Mouse (Mus musculus) hindbrain, postnatal 0 days (tissue): ENCODE data around the gene Sncg. TPM values are rescaled to one million over a fixed set of nuclear protein-coding genes. Genes with fewer than 3 reads are reported as not detected.
A peak's percentile ranks its signal among the peaks of the same experiment; 100 is the strongest.
"Not testable (repeated sequence)": the region's sequence is repeated elsewhere in the genome, so short reads cannot be mapped to it uniquely, and the experiment has no call there.

Source experiments
- ATAC-seq: fragments of 200-750 bp; cut with Nextera tagmentation; 2 replicates; pipeline ENCODE4 v1.8.0; 2017; ENCODE audit warnings: mild to moderate bottlenecking, moderate TSS enrichment, moderate library complexity
- DNase-seq: peaks from one replicate; pipeline ENCODE4 v3.0.0-alpha.2; 2015; ENCODE audit warnings: low spot score
- H3K27ac ChIP-seq: fragments of 300-500 bp; sonication (generic); 2 replicates; pipeline ENCODE4 v1.5.1; 2014; ENCODE audit warnings: mild to moderate bottlenecking
- H3K27me3 ChIP-seq: fragments of 300-500 bp; sonication (generic); 2 replicates; pipeline ENCODE4 v1.6.1; 2014; ENCODE audit warnings: low read length, mixed read lengths; ENCODE audit not compliant: insufficient read depth
- H3K36me3 ChIP-seq: fragments of 300-500 bp; sonication (generic); 2 replicates; pipeline ENCODE4 v1.6.1; 2014; ENCODE audit warnings: low read length, mixed read lengths; ENCODE audit not compliant: insufficient read depth
- H3K4me1 ChIP-seq: fragments of 300-500 bp; sonication (generic); 2 replicates; pipeline ENCODE4 v1.6.1; 2014; ENCODE audit warnings: antibody characterized with exemption, low read length, mixed read lengths; ENCODE audit not compliant: insufficient read depth
- H3K4me2 ChIP-seq: fragments of 300-500 bp; sonication (generic); 2 replicates; pipeline ENCODE4 v1.6.1; 2014; ENCODE audit warnings: low read depth, mild to moderate bottlenecking, low read length, moderate library complexity, mixed read lengths
- H3K4me3 ChIP-seq: fragments of 300-500 bp; sonication (generic); 2 replicates; pipeline ENCODE4 v1.5.1; 2014; ENCODE audit warnings: low read length
- H3K9ac ChIP-seq: fragments of 300-500 bp; sonication (generic); replicated peaks from 2 replicates; pipeline ENCODE4 v1.6.1; 2014; ENCODE audit warnings: mild to moderate bottlenecking, low read length, moderate library complexity, mixed read lengths
- H3K9me3 ChIP-seq: fragments of 300-500 bp; sonication (generic); 2 replicates; pipeline ENCODE4 v1.6.1; 2016; ENCODE audit warnings: low read length, mixed read lengths
- CTCF ChIP-seq: IDR thresholded peaks from 2 replicates; pipeline ENCODE4 v1.5.1; 2016; ENCODE audit warnings: antibody characterized with exemption, control low read depth, low read depth
- WGBS: fragments of 180-500 bp; shearing (Covaris S2); extraction: QIAGEN DNeasy Blood & Tissue Kit; methylation state at CpG from one replicate; pipeline ENCODE4 v1.1.7; 2014; 5-methylcytosine and 5-hydroxymethylcytosine counted together
- polyA plus RNA-seq: library from polyadenylated mRNA; unstranded; fragments of >200 nt; fragmentation: Nextera tagmentation; extraction: Ambion mirVana; gene quantifications from 2 replicates; pipeline ENCODE4 v1.2.1, GENCODE M21; 2015
- total RNA-seq: library from RNA; depleted of rRNA; stranded (reverse); fragments of >200 nt; gene quantifications from 2 replicates; pipeline ENCODE4 v1.2.3, GENCODE M21; 2014

Gene Sncg
- total and polyA plus RNA-seq, 2 experiments from 2014 or later = 49.5 to 164 TPM

DNA sequence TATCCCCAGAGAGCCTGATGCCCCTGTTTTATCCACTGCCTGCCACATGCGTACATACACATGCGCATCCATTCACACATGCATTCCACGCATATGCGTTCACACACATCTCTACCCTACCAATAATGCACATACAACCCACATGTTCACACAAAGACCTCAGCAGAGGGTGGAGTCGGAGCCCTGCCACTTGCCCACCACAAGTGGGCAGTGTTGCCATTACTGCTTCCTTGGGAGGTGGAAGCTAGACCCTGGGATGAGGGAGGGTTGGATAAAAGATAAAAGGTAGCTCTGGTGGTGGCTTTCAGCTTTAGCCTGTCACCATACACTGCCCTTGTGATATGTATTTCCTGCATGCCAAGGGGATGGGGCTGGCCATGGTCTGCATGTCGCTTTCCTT lies 1.9 kb downstream of the Sncg start:
- H3K27ac ChIP-seq = no peak overlapping the region
- no peaks in the 10 kb centered on the region for H3K27me3 ChIP-seq
- no peak overlapping the region for H3K4me3 ChIP-seq
- no peaks in the 10 kb centered on the region; the same call in 1 of the 2 replicates for H3K4me1 ChIP-seq
- WGBS = 83% methylated on average over 6 of the region's 6 CpGs
- ATAC-seq = peak; percentile 41; the same call in 1 of the 2 replicates
- no peaks in the 10 kb centered on the region for H3K9me3 ChIP-seq
- no peaks in the 10 kb centered on the region for H3K36me3 ChIP-seq
- DNase-seq = peak; percentile 54
- no peak overlapping the region for H3K4me2 ChIP-seq
- H3K9ac ChIP-seq = no peak overlapping the region
- peak; percentile 80 for TF ChIP-seq CTCF

DNA sequence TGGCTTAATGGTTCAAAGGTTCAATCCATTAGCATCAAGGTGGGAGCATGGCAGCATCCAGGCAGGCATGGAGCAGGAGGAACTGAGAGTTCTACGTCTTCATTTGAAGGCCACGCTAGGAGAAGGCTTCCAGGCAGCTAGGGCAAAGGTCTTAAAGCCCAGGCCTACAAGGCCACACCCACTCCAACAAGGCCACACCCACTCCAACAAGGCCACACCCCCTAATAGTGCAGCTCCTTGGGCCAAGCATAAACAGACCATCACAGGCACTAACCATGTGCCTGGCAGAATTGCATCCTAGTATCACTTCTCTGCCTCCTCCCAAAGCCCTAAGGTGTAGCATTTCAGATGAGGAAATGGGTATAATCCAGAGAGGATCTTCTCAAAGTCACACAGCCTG lies 2.8 kb downstream of the Sncg start:
- ATAC-seq = no peak
- 94% methylated on average over 2 of the region's 2 CpGs for WGBS
- H3K36me3 ChIP-seq = no peaks in the 10 kb centered on the region
- H3K27ac ChIP-seq = no peak overlapping the region
- no peaks in the 10 kb centered on the region for H3K9me3 ChIP-seq
- H3K9ac ChIP-seq = no peak overlapping the region
- no peaks in the 10 kb centered on the region; the same call in 1 of the 2 replicates for H3K4me1 ChIP-seq
- TF ChIP-seq CTCF = no peak
- no peak overlapping the region for H3K4me2 ChIP-seq
- DNase-seq = no peak
- H3K27me3 ChIP-seq = no peaks in the 10 kb centered on the region
- no peak overlapping the region for H3K4me3 ChIP-seq

DNA sequence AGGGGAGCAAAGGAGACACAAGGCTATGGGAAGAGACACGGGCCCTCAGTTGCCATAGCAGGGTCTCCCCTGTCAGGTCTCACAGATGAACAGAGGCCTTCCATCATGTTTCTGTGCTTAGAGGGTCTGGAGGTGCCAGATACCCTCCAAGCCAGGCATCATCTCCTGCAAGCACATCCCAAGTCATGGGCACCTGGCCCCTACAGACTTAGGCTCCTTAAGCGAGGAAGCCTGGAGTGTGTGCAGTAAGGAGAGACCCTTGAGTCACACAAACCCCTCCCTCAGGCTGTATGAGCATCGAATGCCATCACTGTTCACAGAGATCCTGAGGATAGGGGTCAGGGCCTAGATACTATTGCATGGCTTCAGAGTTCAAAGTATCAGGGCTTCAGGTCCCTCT lies 3.7 kb downstream of the Sncg start:
- no peak overlapping the region for H3K9ac ChIP-seq
- H3K4me3 ChIP-seq = no peak overlapping the region
- DNase-seq = no peak
- TF ChIP-seq CTCF = no peak
- no peak for ATAC-seq
- H3K27ac ChIP-seq = no peak overlapping the region
- no peaks in the 10 kb centered on the region for H3K36me3 ChIP-seq
- no peaks in the 10 kb centered on the region; the same call in 1 of the 2 replicates for H3K4me1 ChIP-seq
- H3K27me3 ChIP-seq = no peaks in the 10 kb centered on the region
- no peak overlapping the region for H3K4me2 ChIP-seq
- 96% methylated on average over 3 of the region's 3 CpGs for WGBS
- H3K9me3 ChIP-seq = no peaks in the 10 kb centered on the region

DNA sequence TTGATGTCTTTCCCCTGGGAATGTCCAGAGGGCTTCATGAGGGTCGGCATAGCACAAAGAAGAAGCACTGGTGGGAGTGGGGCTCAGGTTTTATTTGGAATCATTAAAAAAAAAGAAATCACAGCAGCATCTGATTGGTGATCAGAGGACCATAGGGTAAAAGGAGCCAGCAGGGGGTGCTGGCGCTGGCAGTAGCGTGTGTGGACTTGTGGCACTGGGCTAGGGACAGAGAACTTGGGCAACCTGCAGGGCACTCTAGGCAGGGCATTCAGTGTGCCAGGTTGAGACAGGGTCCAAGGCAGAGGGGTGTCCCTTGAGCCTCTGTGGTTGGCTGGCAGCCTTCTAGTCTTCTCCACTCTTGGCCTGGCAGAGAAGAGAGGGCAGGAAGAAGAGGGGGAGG lies 4.4 kb downstream of the Sncg start:
- Histone ChIP-seq H3K27me3 (no peaks in the 10 kb centered on the region), H3K9ac (no peak overlapping the region), H3K4me1 (no peaks in the 10 kb centered on the region; the same call in 1 of the 2 replicates), H3K4me2 (no peak overlapping the region), H3K4me3 (no peak overlapping the region), H3K36me3 (no peaks in the 10 kb centered on the region), H3K27ac (no peak overlapping the region), H3K9me3 (no peaks in the 10 kb centered on the region)
- WGBS = 57% methylated on average over 3 of the region's 3 CpGs
- DNase-seq (no peak), ATAC-seq (no peak)
- TF ChIP-seq CTCF = peak; percentile 30

DNA sequence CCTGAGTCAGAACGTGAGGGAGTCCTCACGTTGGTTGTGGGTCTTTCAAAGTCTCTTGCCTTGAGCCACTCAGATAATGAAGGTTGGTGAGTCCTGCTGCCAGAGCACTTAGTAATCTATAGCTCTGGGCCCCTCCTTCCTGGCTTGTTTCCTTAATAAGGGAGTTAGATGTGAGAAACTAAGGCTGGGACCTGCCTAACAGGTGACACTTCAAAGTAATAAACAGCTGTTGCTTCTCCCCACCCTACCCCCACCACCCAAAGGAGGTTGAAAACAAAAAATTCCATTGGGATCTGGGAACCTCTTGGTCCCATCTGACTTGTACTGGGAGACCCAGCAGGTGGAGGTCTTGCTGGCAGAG lies 9.5 kb downstream of the Sncg start:
- H3K9ac ChIP-seq = no peak overlapping the region
- ATAC-seq (no peak), DNase-seq (no peak)
- no peak for TF ChIP-seq CTCF
- no peaks in the 10 kb centered on the region for H3K36me3 ChIP-seq
- no peaks in the 10 kb centered on the region for H3K9me3 ChIP-seq
- no peak overlapping the region for H3K4me2 ChIP-seq
- H3K4me1 ChIP-seq = no peaks in the 10 kb centered on the region
- H3K4me3 ChIP-seq = no peak overlapping the region
- H3K27ac ChIP-seq = no peak overlapping the region
- H3K27me3 ChIP-seq = no peaks in the 10 kb centered on the region
- WGBS = 93% methylated on average over 2 of the region's 2 CpGs

DNA sequence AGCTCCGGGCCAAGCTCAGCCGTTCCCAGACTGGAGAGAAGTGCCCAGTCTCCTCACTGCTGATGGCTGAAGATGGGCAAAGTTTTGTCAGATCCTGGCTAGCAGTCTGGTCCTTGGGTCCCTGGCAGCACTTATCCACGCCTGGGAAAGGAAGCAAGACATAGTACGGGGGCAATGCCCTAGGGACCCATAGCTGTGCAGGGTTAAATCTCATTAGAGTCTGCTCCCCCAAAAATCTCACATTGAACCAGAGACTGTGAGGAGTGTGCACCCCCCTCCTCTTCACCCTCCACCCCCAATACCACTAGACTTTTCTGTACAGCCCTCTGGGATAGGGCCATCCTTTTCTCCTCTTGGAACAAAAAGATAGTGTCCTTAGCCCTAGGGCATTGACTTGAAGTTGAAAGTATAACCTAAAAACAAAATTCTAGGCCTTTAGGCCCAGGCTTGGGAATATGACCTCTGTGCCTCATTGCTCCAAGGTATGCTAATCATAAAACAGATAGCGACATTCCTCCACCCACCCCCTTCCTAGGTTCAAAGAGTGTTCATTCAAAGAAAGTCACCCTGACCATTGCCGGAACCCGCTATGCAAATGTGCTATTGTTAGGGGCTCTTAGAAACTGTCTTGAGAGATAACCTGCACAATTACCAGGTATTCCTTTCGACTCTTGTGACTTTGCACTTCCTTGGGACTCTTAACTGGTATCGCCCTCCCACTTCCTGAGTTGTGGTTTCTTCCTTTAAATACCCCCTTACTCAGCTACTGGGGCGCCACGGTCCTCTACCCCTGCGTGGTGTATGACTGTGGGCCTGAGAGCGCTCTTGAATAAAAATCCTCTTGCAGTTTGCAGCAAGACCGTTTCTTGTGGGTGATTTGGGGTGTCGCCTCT lies 10.1 kb downstream of the Sncg start:
- WGBS = 78% methylated on average over 15 of the region's 15 CpGs
- peak; percentile 21 for ATAC-seq
- Histone ChIP-seq H3K4me3 (peak overlapping the region; percentile 40), H3K4me2 (peak overlapping the region; percentile 65), H3K9ac (peak overlapping the region; percentile 64; the same call in 1 of the 2 replicates)
- DNase-seq, H3K36me3 ChIP-seq, H3K27ac ChIP-seq, H3K9me3 ChIP-seq, H3K4me1 ChIP-seq, H3K27me3 ChIP-seq: not testable (repeated sequence)

DNA sequence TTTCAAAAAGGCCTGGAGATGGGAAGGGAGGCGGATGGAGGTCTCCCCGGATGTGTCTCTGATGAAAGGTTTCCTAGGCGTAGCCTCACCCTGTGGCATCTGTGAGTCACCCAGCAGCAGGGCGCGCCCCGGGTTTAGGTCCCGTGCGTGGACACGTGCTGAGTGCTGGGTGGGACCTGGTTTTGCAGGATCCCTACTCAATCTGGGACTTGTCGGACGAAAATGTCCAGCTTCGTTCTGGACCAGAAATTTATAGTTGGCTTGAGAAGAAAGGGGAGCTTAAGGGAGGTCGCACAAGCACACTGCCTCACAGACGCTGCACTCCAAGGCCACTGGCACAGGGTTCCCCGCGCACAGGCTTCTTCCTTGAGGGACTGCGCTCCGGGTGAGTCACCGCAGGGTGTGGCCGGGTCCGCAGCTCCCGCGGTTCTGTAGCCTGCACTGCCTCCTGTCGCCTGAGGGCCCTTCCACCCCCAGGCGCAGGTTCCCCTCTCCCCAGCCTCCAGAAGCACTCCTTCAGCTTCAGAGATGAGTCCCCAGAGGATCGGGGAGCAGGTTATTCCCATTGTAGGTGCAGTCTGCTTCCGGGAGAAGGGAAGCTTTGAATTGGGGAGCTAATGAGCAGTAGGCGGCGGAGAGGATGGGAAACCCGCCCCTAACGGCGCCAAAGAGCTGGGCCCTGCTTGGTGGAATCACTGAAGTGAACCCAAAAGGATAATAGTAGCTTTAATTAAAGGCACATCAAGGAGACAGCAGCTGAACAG lies 10.9 kb downstream of the Sncg start:
- H3K27me3 ChIP-seq = no peaks in the 10 kb centered on the region
- DNase-seq (peak; percentile 69), ATAC-seq (peak; percentile 87)
- peak overlapping the region; percentile 40 for H3K4me3 ChIP-seq
- peak overlapping the region; percentile 74; the same call in 1 of the 2 replicates for H3K27ac ChIP-seq
- TF ChIP-seq CTCF = peak; percentile 56
- H3K9ac ChIP-seq = peak overlapping the region; percentile 64
- H3K4me1 ChIP-seq = no peaks in the 10 kb centered on the region
- 2% methylated on average over 32 of the region's 32 CpGs for whole genome bisulfite sequencing
- H3K36me3 ChIP-seq = no peaks in the 10 kb centered on the region
- H3K4me2 ChIP-seq = peak overlapping the region; percentile 65
- no peaks in the 10 kb centered on the region for H3K9me3 ChIP-seq
